Mouse (Mus musculus) urinary bladder, postnatal 36 days (tissue): ENCODE results near the gene Lhx2.

Source experiments
- DNase-seq, 2 experiments: peaks; one replicate each; pipeline ENCODE4 v3.0.0; 2022; ENCODE audit warnings: low spot score in 2 of 2, mixed read lengths in 1 of 2

Gene Lhx2

GRCm38 (mm10) chr2:38359186-38359585 is 20.1 kb downstream of the Lhx2 start:
- DNase-seq, result no peak

GRCm38 (mm10) chr2:38359811-38360210 is 20.7 kb downstream of the Lhx2 start:
- DNase-seq, result no peak

GRCm38 (mm10) chr2:38366222-38366621 is 27.1 kb downstream of the Lhx2 start:
- no peak for DNase-seq

GRCm38 (mm10) chr2:38367023-38367422 is 27.9 kb downstream of the Lhx2 start:
- DNase-seq, result no peak

- no peak for DNase-seq
Observed at GRCm38 (mm10) chr2:38367852-38368251, 28.8 kb downstream of the Lhx2 start.

- DNase-seq, result no peak
Observed at GRCm38 (mm10) chr2:38368746-38369330, 29.8 kb downstream of the Lhx2 start.

GRCm38 (mm10) chr2:38375606-38376304 is 36.7 kb downstream of the Lhx2 start:
- no peak for DNase-seq

- DNase-seq, result no peak
Observed at GRCm38 (mm10) chr2:38377254-38377653, 38.2 kb downstream of the Lhx2 start.

- DNase-seq, result no peak
Observed at GRCm38 (mm10) chr2:38378346-38378745, 39.3 kb downstream of the Lhx2 start.

- DNase-seq, result peak in 1 of 2 experiments; percentile 6
Observed at GRCm38 (mm10) chr2:38378849-38379545, 39.9 kb downstream of the Lhx2 start.

GRCm38 (mm10) chr2:38379546-38379870 is 40.4 kb downstream of the Lhx2 start:
- no peak for DNase-seq

- DNase-seq, result no peak
Observed at GRCm38 (mm10) chr2:38380136-38381083, 41.3 kb downstream of the Lhx2 start.

GRCm38 (mm10) chr2:38387568-38388262 is 48.6 kb downstream of the Lhx2 start:
- no peak for DNase-seq

GRCm38 (mm10) chr2:38394977-38395868 is 56.1 kb downstream of the Lhx2 start:
- no peak for DNase-seq

GRCm38 (mm10) chr2:38395869-38396236 is 56.8 kb downstream of the Lhx2 start:
- DNase-seq, result no peak

- no peak for DNase-seq
Observed at GRCm38 (mm10) chr2:38397306-38397705, 58.2 kb downstream of the Lhx2 start.

- DNase-seq, result no peak
Observed at GRCm38 (mm10) chr2:38397882-38398281, 58.8 kb downstream of the Lhx2 start.

GRCm38 (mm10) chr2:38402611-38403010 is 63.5 kb downstream of the Lhx2 start:
- DNase-seq, result no peak

- DNase-seq, result no peak
Observed at GRCm38 (mm10) chr2:38403231-38403630, 64.2 kb downstream of the Lhx2 start.

GRCm38 (mm10) chr2:38404007-38404596 is 65.0 kb downstream of the Lhx2 start:
- no peak for DNase-seq
